Mouse (Mus musculus) liver, adult 2 months (tissue): ENCODE measurements around the gene Sdf2l1.

Source experiments
- CTCF ChIP-seq: fragments of 200-500 bp; IDR thresholded peaks from 2 replicates; pipeline ENCODE4 v1.5.1; 2011; ENCODE audit warnings: low read depth, low read length, control low read depth
- POLR2A ChIP-seq: fragments of 200-500 bp; IDR thresholded peaks from 2 replicates; pipeline ENCODE4 v1.6.1; 2011; ENCODE audit warnings: low read length, control low read depth; ENCODE audit not compliant: insufficient read depth; ENCODE audit errors: extremely low read depth

- no peak for TF ChIP-seq POLR2A
- peak; percentile 48 for TF ChIP-seq CTCF
Measured at GRCm38 (mm10) chr16:17146772-17147235, 14.6 kb upstream of the Sdf2l1 start, which contains the start of gene Ccdc116.
